Mouse (Mus musculus) left cerebral cortex, adult 8-10 months (tissue): ENCODE results near the gene Cactin. TPM values are rescaled to one million over a fixed set of nuclear protein-coding genes. Genes with fewer than 3 reads are reported as not detected.

ENCODE experiments used
- DNase-seq, 2 experiments: peaks; one replicate each; pipeline ENCODE4 v3.0.0; 2022; ENCODE audit warnings: low spot score in 2 of 2
- total RNA-seq, 4 experiments: library from RNA; stranded (reverse); gene quantifications; 2 replicates each; pipeline ENCODE4 v1.2.4; 2022

The Cactin gene
- total RNA-seq, 4 experiments from 2014 or later: 27.7 to 30.9 (median 29.2) TPM

DNA sequence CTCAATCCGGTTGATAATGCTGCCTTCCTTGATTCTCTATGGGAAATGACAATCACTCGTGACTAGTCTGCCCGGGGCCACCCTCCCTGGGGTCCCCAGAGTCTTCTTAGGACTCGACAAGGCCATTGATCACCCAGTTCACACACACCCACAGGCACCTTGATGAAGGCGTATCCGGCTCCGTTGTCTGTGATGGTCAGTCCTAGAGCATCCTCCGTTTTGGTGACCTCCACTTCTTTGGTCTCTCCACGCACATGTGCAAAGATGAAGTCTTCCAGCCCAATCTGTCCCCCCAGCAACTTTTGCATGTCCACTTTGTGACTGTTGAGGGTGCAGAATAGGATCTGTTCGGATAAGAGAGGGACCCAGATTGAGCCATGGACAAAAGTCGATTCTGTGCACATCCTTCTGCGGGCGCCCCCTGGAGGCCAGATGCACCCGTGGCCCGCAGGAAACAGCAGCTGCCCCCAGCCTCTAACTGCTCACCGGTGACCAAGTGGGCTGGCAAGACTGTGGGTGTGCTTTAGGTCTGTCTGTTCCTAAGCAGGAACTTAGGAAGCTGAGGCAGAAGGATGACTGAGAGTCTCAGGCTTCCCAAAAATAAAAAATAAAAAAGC, 20.5 kb downstream of the Cactin start:
- no peak for DNase-seq

DNA sequence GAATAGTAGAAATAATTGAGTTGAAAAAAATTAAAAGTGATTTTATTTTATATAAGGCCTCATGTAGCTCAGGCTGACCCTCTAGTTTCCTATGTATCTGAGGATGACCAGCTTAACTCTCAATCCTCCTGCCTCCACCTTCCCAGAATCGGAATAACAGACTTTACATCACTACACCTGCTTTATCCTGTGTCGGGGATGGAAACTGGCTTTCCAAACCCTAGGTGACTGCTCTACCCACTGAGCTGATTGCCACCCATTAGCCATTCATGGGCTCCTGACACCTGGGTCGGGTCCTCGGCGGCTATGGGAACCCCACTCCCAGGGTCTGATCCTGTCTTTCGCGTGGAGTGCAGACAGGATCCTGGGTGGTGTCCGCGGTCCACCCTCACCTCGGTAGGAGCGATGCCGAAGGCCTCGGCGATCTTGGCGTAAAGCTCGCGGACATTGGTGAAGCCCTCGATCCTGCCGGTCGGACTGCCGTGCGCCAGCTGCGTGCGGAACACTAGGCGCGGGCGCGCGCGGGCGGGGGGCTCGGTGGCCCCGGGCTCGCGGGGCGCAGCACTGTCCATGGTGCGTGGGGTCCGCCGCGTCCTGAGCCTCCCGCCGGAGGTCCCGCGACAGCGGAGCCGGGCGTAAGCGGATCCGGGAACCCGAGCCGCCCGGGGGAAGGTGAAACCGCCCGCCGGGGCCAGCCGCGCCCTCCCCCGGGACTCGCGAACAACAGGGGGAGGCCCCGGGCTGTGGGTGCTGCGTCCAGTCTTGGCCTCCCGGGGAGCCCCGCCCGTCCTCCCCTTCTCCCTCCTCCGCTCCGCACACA, 22.0 kb downstream of the Cactin start, which contains the start of gene Gipc3:
Gipc3 (minus strand) TSS at position 581 of the 820 bp plus-strand sequence.
- no peak for DNase-seq

DNA sequence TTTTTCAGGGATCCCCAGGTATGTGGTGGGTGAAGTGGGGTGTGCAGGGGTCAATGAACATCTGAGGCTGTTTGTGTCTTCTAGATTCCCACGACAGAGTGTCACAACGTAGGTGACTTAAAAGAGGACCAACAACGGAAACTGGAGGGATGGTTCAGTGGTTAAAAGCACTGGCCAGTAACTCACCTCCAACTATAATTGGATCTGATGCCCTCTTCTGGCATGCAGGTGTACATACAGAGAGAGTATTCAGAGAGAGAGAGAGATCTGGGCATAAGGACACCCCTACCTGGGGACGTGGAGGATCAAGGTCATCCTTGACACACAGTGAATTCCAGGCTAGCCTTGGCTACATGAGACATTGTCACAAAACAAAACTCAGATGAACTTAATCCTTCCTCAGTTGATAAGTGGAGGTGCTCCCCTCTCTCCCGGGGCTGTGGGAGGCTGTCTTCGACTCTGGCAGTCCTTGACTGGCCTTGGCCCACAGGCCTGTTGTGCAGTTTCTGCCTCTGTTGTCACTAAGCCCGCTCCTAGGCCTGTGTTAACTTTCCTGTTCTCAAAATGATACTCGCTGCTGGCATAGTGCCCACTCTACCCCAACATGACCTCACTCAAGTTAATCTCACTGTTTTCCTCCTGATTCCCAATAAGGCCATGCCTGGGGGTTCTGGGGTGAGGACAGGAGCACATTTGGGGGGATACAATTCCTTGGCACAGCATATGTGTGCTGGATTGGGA, 23.7 kb downstream of the Cactin start:
- no peak for DNase-seq

DNA sequence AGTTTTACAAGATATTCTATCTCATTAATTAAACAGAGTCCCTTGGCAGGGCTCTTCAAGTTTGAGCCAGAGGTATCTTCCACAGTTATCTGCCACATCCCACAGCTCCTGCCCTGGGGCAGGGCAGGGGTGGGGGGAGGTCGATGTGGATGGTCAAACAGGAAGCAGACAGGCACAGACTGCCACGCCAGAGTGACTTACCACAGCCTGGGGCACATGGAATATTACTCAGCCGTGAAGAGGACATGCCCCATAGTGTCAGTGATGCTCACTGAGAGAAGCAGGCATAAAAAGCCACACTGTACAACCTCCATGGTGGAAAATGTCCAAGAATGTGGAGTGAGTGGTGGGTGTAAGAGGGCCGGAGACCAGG, 24.2 kb downstream of the Cactin start:
- no peak for DNase-seq

DNA sequence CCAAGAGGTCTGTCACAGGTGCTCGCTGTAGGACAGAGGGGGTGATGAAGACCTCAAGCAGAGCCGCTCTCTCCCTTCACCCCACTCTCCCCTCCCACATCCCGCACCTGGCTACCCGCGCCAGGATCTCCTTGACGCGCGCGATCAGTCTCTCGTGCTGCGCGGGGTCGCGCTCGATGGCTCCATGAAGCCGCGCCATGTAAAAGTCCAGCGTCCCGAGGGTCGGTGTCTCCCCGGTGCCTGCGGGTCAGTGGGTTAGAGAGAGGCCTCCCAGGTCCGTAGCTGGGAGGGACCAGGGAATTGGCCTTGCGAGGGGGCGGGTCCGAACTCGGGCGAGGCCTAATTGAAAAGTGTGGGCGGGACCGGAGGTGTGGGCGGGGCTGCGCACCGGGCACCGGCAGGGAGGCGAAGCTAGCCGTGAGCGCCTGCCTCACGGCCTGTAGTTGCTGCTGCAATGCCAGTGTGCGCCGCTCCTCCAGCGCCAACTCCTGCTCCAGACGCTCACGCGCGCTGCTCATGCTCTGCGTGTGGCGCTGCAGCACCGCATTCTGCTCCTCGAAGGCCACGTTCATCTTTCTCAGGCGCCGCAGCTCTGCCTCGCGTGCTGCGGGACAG, 25.7 kb downstream of the Cactin start:
- DNase-seq: no peak

DNA sequence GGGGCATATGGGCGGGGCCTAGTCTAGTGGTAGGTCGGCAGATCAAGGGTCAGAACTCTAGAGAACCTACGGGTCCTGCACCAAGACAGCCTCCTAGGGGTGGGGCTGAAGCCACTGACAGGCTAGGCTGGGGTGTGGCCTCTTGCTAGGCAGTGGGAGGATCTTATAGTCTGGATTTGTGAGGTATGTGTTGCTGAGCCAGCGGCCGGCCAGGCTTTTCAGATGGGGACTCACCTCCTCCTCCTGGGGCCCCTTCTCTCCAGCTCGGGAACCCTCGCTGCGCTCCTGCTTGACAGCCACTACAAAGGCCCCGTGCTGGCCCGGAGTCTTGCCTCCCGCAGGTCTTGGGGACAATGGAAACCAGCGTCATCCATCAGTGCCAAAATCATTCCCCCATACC, 28.2 kb downstream of the Cactin start:
- no peak for DNase-seq

DNA sequence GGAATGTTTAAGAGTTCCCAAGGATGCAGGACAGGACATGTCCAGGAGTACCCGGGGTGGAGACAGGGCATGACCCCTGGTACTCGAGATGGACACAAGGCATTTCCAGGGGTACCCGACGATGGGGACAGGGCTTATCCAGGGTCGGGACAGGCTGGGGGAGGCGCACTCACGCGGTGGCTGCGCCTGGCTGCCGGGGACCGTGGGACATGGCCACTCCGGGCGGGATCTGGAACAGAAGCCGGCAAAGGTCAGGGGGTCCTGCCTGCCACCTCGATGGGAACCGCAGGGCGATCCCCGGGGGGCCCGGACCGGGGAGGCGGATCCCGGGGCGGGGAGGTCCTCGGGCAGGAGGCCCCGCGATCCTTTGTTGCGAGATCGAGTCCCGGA, 29.1 kb downstream of the Cactin start:
- DNase-seq: no peak

DNA sequence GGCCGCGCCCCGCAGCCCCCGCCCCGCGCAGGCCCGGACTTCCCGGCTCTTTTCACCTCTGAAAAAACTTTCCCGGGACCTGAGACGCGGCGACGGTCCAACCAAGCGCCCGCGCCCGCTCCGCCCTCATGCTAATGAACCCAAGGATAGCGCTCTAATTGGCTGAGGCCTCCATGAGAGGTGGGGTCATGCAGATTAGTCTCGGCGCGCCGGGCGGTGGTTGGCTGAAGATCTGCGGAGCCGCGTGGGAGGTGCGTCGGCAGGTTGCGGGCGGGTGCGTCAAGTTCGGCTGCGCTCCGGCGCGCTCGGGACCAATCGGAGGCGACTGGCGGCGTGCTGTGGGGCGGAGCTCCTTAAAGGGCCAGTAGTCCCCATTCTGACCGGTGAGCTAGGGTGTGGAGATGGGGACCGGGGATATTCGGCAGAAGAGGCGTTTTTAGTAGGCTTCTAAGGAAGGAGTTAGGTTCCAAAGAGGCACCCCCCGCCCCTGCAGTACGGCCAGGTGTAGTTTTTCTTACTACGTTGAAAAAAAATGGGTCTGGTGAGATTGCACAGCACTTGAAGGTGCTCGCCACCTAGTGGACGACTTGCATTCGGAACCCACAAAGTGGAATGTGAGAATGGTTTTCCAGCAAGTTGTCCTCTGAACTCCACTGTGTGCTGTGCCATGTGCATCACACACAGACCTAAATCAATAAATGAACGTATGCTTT, 29.6 kb downstream of the Cactin start, which contains the start of gene Hmg20b:
Hmg20b (minus strand) TSS at position 130 of the 713 bp plus-strand sequence.
- peak; percentile 98 to 99 for DNase-seq

DNA sequence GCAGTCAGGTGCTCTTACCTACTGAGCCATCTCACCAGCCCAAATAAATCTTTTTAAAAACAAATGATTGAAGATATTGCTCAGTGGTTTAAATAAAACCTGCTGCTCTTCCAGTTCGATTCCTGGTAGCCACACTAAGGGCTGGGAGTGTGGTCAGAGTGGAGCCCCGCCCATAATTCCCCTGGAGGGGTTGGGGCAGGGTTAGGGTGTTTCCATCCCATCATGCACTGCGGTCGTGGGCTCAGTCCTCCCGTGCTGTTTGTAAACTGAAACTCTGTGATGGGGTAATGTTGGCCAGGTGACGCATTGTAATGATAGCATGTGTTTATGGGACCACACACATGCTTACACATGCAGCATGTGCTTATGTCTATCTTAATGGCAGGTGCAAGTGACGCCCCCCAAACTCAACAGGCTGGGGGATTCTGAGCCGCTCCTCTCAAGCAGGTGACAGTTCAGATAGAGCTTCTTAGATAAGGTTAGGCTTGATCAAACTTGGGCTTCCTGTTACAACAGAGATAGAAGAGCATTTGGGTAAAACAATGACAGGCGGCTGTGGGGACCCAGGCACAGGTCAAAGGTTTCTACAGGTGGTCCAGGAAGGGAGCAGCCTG, 30.9 kb downstream of the Cactin start:
- no peak for DNase-seq

DNA sequence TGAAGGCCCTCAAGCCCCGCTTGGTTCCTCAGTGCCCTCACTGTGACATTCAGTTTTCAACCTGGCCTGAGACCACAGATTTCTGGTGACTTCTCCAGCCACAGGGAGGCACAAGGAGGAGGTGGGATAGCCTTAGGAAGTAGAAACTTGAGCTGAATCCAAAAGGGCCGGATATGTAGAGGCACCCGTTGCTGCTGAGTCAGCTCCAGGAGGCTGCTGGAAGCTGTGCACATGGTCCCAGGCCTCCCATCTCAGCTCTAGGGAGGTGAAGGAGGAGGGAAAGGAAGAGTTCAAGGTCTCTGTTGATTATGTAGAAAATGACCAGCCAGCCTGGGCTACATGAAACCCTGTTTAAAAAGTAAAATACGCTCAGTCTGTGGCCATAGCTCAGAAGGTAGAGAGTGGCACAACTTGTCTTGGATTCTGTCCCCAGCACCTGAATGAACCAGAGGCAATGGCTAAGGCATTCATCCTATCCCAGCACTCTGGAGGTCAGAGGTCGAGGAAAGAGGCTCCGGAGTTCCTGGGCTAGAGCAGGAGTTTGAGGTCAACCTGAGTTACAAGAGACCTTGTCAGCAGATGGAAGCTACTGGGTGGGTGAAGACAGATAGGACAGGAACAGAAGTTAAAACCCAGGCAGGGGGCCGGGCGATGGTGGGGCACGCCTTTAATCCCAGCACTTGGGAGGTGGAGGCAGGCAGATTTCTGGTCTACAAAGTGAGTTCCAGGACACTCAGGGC, 34.0 kb downstream of the Cactin start:
- no peak for DNase-seq

DNA sequence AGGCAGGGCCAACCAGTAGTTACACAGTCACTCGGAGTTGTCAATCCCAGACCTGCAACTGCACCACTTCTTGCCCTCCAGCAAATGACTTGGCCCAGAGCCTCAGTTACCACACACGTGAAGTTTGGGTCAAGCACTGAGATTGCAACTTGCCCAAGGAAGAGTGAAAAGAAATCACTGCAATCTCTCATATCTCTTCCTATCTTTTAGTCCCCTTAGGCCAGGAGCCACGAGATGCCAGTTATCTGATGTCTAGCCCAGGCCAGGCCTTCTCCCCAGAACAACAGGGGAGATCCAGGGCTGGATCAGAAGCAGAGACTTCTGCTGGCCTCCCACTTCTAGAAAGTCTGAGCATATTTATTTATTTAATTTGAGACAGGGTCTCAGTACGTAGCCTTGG, 34.6 kb downstream of the Cactin start:
- no peak for DNase-seq

DNA sequence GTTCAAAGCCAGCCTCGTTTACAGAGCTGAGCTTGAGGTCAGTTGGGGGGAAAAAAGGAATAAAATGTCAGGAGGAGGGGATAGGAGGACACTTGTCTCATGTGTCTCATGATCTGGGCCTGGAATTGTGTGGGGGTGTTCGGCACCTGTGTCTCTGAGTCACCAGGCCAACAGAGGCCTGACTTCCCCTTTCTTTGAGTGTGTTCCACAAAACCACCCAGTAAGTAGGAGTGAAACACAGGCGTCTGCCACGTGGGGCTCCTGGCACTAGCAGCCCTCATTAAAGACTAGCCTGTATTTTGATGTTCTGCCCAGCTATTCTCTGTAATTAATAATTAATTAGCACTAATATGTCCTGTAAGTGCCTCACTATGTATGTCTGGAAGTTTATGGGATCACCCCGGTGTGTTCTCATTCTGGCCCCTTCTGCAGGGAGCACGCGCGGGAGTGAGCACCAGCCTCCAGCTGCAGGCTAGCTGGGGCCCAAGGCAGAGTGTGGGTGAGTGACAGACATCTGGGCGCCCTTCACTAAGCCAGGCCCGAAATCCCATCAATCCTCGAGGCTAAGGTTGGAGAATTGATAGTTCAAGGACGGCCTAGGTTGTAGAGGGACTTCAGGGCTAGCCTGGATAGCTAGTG, 35.6 kb downstream of the Cactin start:
- no peak for DNase-seq

DNA sequence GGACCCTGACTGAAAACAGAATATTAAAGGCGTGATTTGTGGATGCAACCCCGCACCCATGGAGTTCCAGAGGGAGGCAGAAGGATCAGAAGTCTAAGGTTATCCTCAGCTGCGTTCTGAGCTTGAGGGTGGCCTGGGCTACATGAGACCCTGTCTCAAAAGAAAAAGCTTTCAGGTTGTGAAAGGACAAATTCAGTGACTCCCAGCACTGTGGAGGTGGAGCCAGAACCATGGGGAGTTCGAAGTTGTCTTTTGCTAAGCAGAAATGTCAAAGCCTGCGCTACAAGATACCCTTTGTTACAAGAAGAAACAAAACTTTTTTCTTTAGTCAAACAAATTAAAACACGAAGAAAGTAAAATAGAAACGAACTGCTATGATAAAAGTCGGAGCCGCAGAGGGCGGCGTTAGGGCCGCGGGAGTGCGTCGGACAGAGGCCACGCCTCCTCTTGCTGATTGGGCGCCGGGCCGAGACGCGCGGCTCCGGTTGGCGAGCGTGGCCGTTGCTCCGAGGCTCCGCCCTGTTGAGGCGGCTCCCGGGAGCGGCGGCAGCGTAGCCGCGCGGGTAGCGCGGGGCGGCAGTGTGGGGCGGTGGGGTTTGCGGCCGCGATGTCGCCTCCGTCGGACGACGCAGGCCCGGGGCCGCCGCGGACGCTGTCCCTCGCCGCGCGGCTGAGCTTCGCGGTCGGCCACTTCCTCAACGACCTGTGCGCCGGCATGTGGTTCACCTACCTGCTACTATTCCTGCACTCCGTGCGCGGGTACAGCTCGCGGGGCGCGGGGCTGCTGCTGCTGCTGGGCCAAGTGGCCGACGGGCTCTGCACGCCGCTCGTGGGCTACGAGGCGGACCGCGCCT, 36.3 kb downstream of the Cactin start, which contains the start of gene Mfsd12:
Mfsd12 (plus strand) TSS at position 501 of the 854 bp plus-strand sequence.
- peak; percentile 75 to 81 for DNase-seq

DNA sequence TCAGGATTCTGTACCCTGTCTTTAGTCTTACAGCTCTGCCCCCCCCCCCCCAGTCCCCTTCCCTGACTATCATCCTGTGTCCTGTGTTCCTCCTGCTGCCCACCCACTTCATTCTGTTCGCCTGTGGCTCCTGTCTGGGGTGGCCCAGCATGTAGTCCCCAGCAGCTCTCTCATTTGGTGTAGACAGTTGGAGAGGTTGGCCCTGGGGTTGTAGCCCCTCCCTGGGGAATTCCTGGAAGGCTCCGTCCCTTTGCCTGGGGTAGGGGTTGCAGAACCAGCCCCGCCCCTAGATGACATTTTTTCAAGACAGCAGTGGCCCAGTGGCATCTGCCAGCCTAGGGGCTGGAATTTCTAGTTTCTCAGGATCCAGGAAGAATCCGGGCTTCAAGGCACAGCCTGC, 37.3 kb downstream of the Cactin start:
- no peak for DNase-seq

DNA sequence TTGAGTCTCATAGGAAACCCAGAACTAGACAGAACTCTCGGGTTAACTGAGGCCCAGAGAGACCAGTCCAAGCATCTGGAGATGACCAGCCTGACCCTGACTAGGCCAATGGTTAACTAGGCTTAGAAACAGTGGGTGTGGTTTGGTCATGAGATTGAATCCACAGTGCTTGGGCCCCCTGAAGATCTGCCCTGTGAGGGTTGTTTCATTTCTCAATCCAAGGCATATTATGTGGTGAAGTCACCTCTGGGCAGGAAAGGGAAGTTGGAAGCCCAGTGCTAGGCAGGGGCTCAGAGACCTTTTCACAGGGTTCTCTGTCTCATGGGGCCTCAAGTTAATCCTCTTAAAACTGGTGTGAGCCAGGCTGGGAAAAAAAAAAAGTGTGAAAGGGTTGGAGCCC, 37.9 kb downstream of the Cactin start:
- no peak for DNase-seq

DNA sequence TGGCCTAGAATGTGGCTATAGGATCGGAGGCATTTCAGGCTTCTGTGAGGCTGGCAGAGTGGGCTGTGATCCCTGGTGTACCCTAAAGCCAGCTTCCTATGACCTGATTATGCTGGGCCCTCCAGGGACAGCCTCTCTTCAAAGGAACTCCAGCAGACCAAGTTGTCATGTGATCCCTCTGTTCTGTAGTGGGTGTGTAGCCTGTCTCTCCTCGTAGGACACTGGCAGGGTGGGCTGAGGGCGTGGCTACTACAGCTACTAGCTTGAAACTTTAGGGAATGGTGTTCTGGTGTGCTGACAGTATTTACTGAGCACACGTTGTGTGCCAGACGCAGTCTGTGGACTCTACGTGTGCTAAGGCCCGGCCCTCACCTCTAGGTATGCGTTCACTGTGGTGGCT, 39.8 kb downstream of the Cactin start:
- no peak for DNase-seq

DNA sequence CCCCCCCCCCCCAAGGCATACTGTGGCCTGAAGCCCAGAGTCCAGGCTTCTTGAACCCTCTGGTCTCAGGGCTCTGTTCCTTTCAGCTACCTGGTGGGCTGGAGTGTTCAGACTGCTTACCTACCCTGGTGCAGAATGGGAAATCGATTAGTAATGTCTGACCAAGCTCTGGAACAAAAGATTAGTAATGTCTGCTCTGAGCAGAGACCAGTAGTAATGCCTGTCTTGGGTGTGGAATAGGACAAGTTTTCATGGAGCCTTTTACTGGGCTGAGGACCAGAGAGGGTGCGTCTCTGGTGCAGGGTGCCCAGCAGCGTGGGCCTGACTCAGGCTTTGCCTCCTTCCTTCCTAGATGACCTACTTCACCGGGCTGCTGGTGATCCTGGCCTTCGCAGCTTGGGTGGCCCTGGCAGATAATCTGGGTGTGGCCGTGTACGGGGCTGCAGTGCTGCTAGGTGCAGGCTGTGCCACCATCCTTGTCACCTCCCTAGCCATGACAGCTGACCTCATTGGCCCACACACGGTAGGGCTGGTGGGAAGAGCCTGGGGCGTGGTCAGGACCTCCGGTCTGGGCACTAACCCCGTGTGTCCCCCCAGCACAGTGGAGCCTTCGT, 41.5 kb downstream of the Cactin start:
- DNase-seq: no peak
